Mouse (Mus musculus): ENCODE measurements at regions not wholly inside any gene's neighbourhood (a gene's known extent, or its start where the extent isn't known, plus 50 kb on each side); places are given as distances from the start of the nearest gene placed in this dataset.

- H3K4me1 ChIP-seq (ENCODE audit: control insufficient read depth, insufficient read depth, low read length): no peaks in the 10 kb centered on the region
- ATAC-seq (ENCODE audit: low FRiP score): no peak
- H3K4me2 ChIP-seq: no peak overlapping the region
- no peaks in the 10 kb centered on the region for H3K27me3 ChIP-seq (ENCODE audit: control insufficient read depth, insufficient read depth, low read length)
- no peak overlapping the region for H3K9ac ChIP-seq (ENCODE audit: low read length)
- no peak overlapping the region for H3K4me3 ChIP-seq (ENCODE audit: low read depth, low read length)
- H3K9me3 ChIP-seq (ENCODE audit: control insufficient read depth, low read length): no peaks in the 10 kb centered on the region
- 17% methylated on average over 5 of the region's 5 CpGs for WGBS
- peak; percentile 90 for DNase-seq (ENCODE audit: low spot score, missing footprints)
- no peak overlapping the region for H3K27ac ChIP-seq (ENCODE audit: low read depth, low read length)
- H3K36me3 ChIP-seq (ENCODE audit: control insufficient read depth, insufficient read depth, low read length): no peaks in the 10 kb centered on the region
These were observed 73.9 kb upstream of the Itm2a start for GRCm38 (mm10) chrX:107477066-107477465.

DNA sequence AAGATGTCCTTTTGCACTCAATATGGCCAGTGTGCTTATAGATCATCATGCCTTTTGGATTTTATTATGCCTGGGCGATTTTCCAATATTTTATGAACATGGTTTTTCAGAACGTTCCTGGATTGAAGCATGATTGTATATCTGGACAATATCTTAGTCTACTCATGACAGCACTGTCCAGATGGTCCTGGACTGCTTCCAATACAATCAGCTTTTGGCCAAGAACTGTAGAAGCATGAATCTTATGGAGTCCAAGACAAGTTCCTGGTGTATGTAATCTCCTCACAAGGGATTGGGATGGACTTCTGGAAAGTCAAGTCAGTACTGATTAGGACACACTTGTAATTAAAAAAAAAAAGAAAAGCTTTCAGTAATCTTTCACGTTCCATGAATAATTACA is 66.1 kb upstream of the Itm2a start:
- Histone ChIP-seq H3K27me3 (ENCODE audit: control insufficient read depth, insufficient read depth, low read length) (no peaks in the 10 kb centered on the region), H3K4me3 (ENCODE audit: low read depth, low read length) (no peak overlapping the region), H3K9me3 (ENCODE audit: control insufficient read depth, low read length) (no peaks in the 10 kb centered on the region), H3K4me2 (no peak overlapping the region), H3K9ac (ENCODE audit: low read length) (no peak overlapping the region), H3K4me1 (ENCODE audit: control insufficient read depth, insufficient read depth, low read length) (no peaks in the 10 kb centered on the region), H3K27ac (ENCODE audit: low read depth, low read length) (no peak overlapping the region), H3K36me3 (ENCODE audit: control insufficient read depth, insufficient read depth, low read length) (no peaks in the 10 kb centered on the region)
- ATAC-seq (ENCODE audit: low FRiP score) (no peak), DNase-seq (ENCODE audit: low spot score, missing footprints) (no peak)
- WGBS: 76% methylated on average over 3 of the region's 3 CpGs
